In the genomic region with DNA sequence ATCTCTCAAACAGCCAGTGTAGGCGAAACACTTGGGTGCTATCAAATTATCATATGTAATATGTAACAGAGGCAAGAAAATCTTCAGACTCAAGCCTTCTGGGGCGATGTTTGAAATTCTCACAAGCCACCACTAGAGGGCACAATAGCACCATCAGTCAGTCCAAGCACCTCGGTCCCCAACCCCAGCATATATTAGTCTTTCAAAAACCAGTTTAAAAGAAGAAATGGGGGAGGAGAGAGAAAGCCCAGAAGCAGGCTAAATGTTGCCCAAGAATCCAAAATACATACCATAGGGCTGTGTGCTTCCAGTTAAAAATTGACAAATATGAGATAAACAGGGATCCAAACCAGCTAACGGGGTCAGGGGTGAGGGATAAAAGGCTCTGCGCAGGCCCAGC, we compare ENCODE assay signal across 9 mouse cellular contexts. TPM values are rescaled to one million over a fixed set of nuclear protein-coding genes. Genes with fewer than 3 reads are reported as not detected.
A peak's percentile ranks its signal among the peaks of the same experiment; 100 is the strongest.
DNase-seq lines count a peak whose midpoint lies in the region; ATAC-seq and TF ChIP-seq lines count a peak whose summit lies in the region.
"Had no signal": no experiment of that assay in that cellular context is flagged by ENCODE, and none has a peak within 500 bp of the region (broad histone marks: within the 10 kb centered on the region; RNA-seq: fewer than 3 reads in every experiment).

No protein-coding gene starts in this region.

- intact Hi-C loops in heart, postnatal 10 days (cut with DNase I): loop anchor here (1.0 to 10.0 kb wide), 4 partner anchors 136 to 830 kb away; no protein-coding TSS in a partner anchor

- peaks cover 6% of the 10 kb centered on the region for H3K4me1 ChIP-seq in liver, embryonic 11.5 days (replicated peaks; ENCODE audit: control insufficient read depth, insufficient read depth, low read length)
- H3K4me1 ChIP-seq in embryonic facial prominence, embryonic 11.5 days (ENCODE audit: control insufficient read depth, insufficient read depth, low read length): no peaks in the 10 kb centered on the region
- no peaks in the 10 kb centered on the region for H3K4me1 ChIP-seq in midbrain, postnatal 0 days (ENCODE audit: insufficient read depth, low read length)

- H3K4me3 ChIP-seq in liver, embryonic 11.5 days (ENCODE audit: low read depth, low read length): no peak overlapping the region
- H3K4me3 ChIP-seq in embryonic facial prominence, embryonic 11.5 days (ENCODE audit: low read depth, low read length): no peak overlapping the region
- no peak overlapping the region for H3K4me3 ChIP-seq in midbrain, postnatal 0 days (ENCODE audit: low read depth, low read length)
- H3K4me3 ChIP-seq: stomach, embryonic 15.5 days had no signal

- H3K27me3 ChIP-seq in liver, embryonic 11.5 days (replicated peaks; ENCODE audit: control insufficient read depth, insufficient read depth, low read length): no peaks in the 10 kb centered on the region
- H3K27me3 ChIP-seq in embryonic facial prominence, embryonic 11.5 days (ENCODE audit: control insufficient read depth, insufficient read depth, low read length): no peaks in the 10 kb centered on the region
- H3K27me3 ChIP-seq in midbrain, postnatal 0 days (ENCODE audit: insufficient read depth, low read length): no peaks in the 10 kb centered on the region
- H3K27me3 ChIP-seq: stomach, embryonic 15.5 days had no signal

- H3K4me2 ChIP-seq in liver, embryonic 11.5 days: no peak overlapping the region
- H3K4me2 ChIP-seq in embryonic facial prominence, embryonic 11.5 days (ENCODE audit: low read depth, low read length): no peak overlapping the region
- H3K4me2 ChIP-seq in midbrain, postnatal 0 days (ENCODE audit: low read depth, low read length, poor library complexity, severe bottlenecking): no peak overlapping the region
- H3K4me2 ChIP-seq: stomach, embryonic 15.5 days had no signal

- no peaks in the 10 kb centered on the region for H3K36me3 ChIP-seq in liver, embryonic 11.5 days (ENCODE audit: control insufficient read depth, insufficient read depth, low read length)
- no peaks in the 10 kb centered on the region for H3K36me3 ChIP-seq in embryonic facial prominence, embryonic 11.5 days (replicated peaks; ENCODE audit: control insufficient read depth, insufficient read depth, low read depth, low read length)
- H3K36me3 ChIP-seq in midbrain, postnatal 0 days (ENCODE audit: insufficient read depth, low read length): no peaks in the 10 kb centered on the region
- H3K36me3 ChIP-seq: stomach, embryonic 15.5 days had no signal

- no peaks in the 10 kb centered on the region for H3K9me3 ChIP-seq in liver, embryonic 11.5 days (ENCODE audit: control insufficient read depth, low read length)
- H3K9me3 ChIP-seq in embryonic facial prominence, embryonic 11.5 days (replicated peaks; ENCODE audit: control insufficient read depth, low read length): no peaks in the 10 kb centered on the region
- H3K9me3 ChIP-seq in midbrain, postnatal 0 days (ENCODE audit: low read length): no peaks in the 10 kb centered on the region
- H3K9me3 ChIP-seq: stomach, embryonic 15.5 days had no signal

- ATAC-seq in liver, embryonic 11.5 days (replicated peaks; ENCODE audit: low FRiP score): no peak
- no peak for ATAC-seq in embryonic facial prominence, embryonic 11.5 days (replicated peaks; ENCODE audit: insufficient number of reproducible peaks, low FRiP score, low TSS enrichment, low read depth)
- no peak for ATAC-seq in midbrain, postnatal 0 days (ENCODE audit: low FRiP score)

- TF ChIP-seq CTCF in midbrain, postnatal 0 days (IDR thresholded peaks at IDR 0.05): peak; percentile 92

- H3K9ac ChIP-seq in liver, embryonic 11.5 days (ENCODE audit: low read depth, low read length): no peak overlapping the region
- H3K9ac ChIP-seq in embryonic facial prominence, embryonic 11.5 days (replicated peaks; ENCODE audit: low read length): no peak overlapping the region
- no peak overlapping the region for H3K9ac ChIP-seq in midbrain, postnatal 0 days (replicated peaks; ENCODE audit: low read length, poor library complexity, severe bottlenecking)
- H3K9ac ChIP-seq: stomach, embryonic 15.5 days had no signal

- DNase-seq in liver: peak; percentile 72
- DNase-seq in liver, embryonic 11.5 days (ENCODE audit: low spot score): no peak
- peak; percentile 80 for DNase-seq in adrenal gland, postnatal 14 days
- peak; percentile 86 for DNase-seq in embryonic facial prominence, embryonic 11.5 days (ENCODE audit: low spot score)
- DNase-seq in heart, postnatal 10 days: peak; percentile 77 to 85
- DNase-seq in left cerebral cortex, adult 18-20 months (ENCODE audit: low spot score in 2 of 2): peak; percentile 78 to 82
- peak; percentile 89 for DNase-seq in midbrain, postnatal 0 days (ENCODE audit: low spot score)
- DNase-seq in testis, postnatal 10 days (ENCODE audit: low spot score): peak; percentile 79

- H3K27ac ChIP-seq in liver, embryonic 11.5 days (ENCODE audit: low read depth, low read length): no peak overlapping the region
- H3K27ac ChIP-seq in embryonic facial prominence, embryonic 11.5 days (replicated peaks; ENCODE audit: low read depth, low read length): no peak overlapping the region
- no peak overlapping the region for H3K27ac ChIP-seq in midbrain, postnatal 0 days (ENCODE audit: low read depth, low read length)
- H3K27ac ChIP-seq: stomach, embryonic 15.5 days had no signal

- WGBS in liver, embryonic 11.5 days: 33% methylated on average over 5 of the region's 5 CpGs
- WGBS in embryonic facial prominence, embryonic 11.5 days: 40% methylated on average over 5 of the region's 5 CpGs
- WGBS in midbrain, postnatal 0 days: 36% methylated on average over 5 of the region's 5 CpGs

RNA-seq across cellular contexts. Expression of a gene that starts 3.4 kb away (rescaled TPM):
- polyA plus RNA-seq in liver, embryonic 11.5 days (2014; fragmentation: Nextera tagmentation; extraction: Ambion mirVana): not detected in 2 replicates
- total RNA-seq in adrenal gland, postnatal 14 days (2021): not detected in 2 replicates
- not detected in 2 replicates for polyA plus RNA-seq in embryonic facial prominence, embryonic 11.5 days (2014; fragmentation: Nextera tagmentation; extraction: Ambion mirVana)
- not detected for total RNA-seq in heart, postnatal 10 days (2021)
- not detected for total RNA-seq in left cerebral cortex, adult 18-20 months (2021)
- not detected in 2 replicates for total RNA-seq in midbrain, postnatal 0 days (2014; rRNA removed)
- polyA plus RNA-seq in midbrain, postnatal 0 days (2015; fragmentation: Nextera tagmentation; extraction: Ambion mirVana): not detected in 2 replicates
- polyA plus RNA-seq: stomach, embryonic 15.5 days had no signal

RNA-seq across cellular contexts. Expression of a gene that starts 4.8 kb away (rescaled TPM):
- 129 and 146 TPM in 2 replicates for polyA plus RNA-seq in liver, embryonic 11.5 days (2014; fragmentation: Nextera tagmentation; extraction: Ambion mirVana)
- 950 and 1,478 TPM in 2 replicates for total RNA-seq in adrenal gland, postnatal 14 days (2021)
- polyA plus RNA-seq in embryonic facial prominence, embryonic 11.5 days (2014; fragmentation: Nextera tagmentation; extraction: Ambion mirVana): 128 and 142 TPM in 2 replicates
- 100 to 1,000 TPM; 208 to 345 TPM for total RNA-seq in heart, postnatal 10 days (2021)
- 1,000 to 10,000 TPM; 1,798 to 1,811 TPM for total RNA-seq in left cerebral cortex, adult 18-20 months (2021)
- total RNA-seq in midbrain, postnatal 0 days (2014; rRNA removed): 312 and 330 TPM in 2 replicates
- 237 and 250 TPM in 2 replicates for polyA plus RNA-seq in midbrain, postnatal 0 days (2015; fragmentation: Nextera tagmentation; extraction: Ambion mirVana)

RNA-seq across cellular contexts. Expression of a gene that starts 5.0 kb away (rescaled TPM):
- 0.21 and 0.45 TPM in 2 replicates for polyA plus RNA-seq in liver, embryonic 11.5 days (2014; fragmentation: Nextera tagmentation; extraction: Ambion mirVana)
- total RNA-seq in adrenal gland, postnatal 14 days (2021): 0.26 and 0.53 TPM in 2 replicates
- 0.45 and 0.61 TPM in 2 replicates for polyA plus RNA-seq in embryonic facial prominence, embryonic 11.5 days (2014; fragmentation: Nextera tagmentation; extraction: Ambion mirVana)
- total RNA-seq in heart, postnatal 10 days (2021): under 1 TPM; 0.30 to 0.69 TPM
- total RNA-seq in left cerebral cortex, adult 18-20 months (2021): 1 to 10 TPM; 3.3 to 3.4 TPM
- total RNA-seq in midbrain, postnatal 0 days (2014; rRNA removed): 0.66 and 1.1 TPM in 2 replicates
- 1.2 and 1.7 TPM in 2 replicates for polyA plus RNA-seq in midbrain, postnatal 0 days (2015; fragmentation: Nextera tagmentation; extraction: Ambion mirVana)

RNA-seq across cellular contexts. Expression of a gene that starts 20.8 kb away (rescaled TPM):
- polyA plus RNA-seq in liver, embryonic 11.5 days (2014; fragmentation: Nextera tagmentation; extraction: Ambion mirVana): 0.40 and 0.49 TPM in 2 replicates
- total RNA-seq in adrenal gland, postnatal 14 days (2021): not detected in 2 replicates
- polyA plus RNA-seq in embryonic facial prominence, embryonic 11.5 days (2014; fragmentation: Nextera tagmentation; extraction: Ambion mirVana): 0.14 and 0.38 TPM in 2 replicates
- total RNA-seq in heart, postnatal 10 days (2021): not detected
- not detected for total RNA-seq in left cerebral cortex, adult 18-20 months (2021)
- total RNA-seq in midbrain, postnatal 0 days (2014; rRNA removed): not detected in 2 replicates
- 0.21 and 0.22 TPM in 2 replicates for polyA plus RNA-seq in midbrain, postnatal 0 days (2015; fragmentation: Nextera tagmentation; extraction: Ambion mirVana)

RNA-seq across cellular contexts. Expression of a gene that starts 51.0 kb away (rescaled TPM):
- 0.07 TPM in 1 of 2 replicates, not detected in the other for polyA plus RNA-seq in liver, embryonic 11.5 days (2014; fragmentation: Nextera tagmentation; extraction: Ambion mirVana)
- total RNA-seq in adrenal gland, postnatal 14 days (2021): 0.30 TPM in 1 of 2 replicates, not detected in the other
- polyA plus RNA-seq in embryonic facial prominence, embryonic 11.5 days (2014; fragmentation: Nextera tagmentation; extraction: Ambion mirVana): 0.14 TPM in 1 of 2 replicates, not detected in the other
- not detected for total RNA-seq in heart, postnatal 10 days (2021)
- total RNA-seq in left cerebral cortex, adult 18-20 months (2021): 1 to 10 TPM; 1.7 to 1.9 TPM
- 0.05 TPM in 1 of 2 replicates, not detected in the other for total RNA-seq in midbrain, postnatal 0 days (2014; rRNA removed)
- 0.12 and 0.18 TPM in 2 replicates for polyA plus RNA-seq in midbrain, postnatal 0 days (2015; fragmentation: Nextera tagmentation; extraction: Ambion mirVana)
